Mouse (Mus musculus) adrenal gland, postnatal 4 days (tissue): ENCODE results near the gene Birc5. TPM values are rescaled to one million over a fixed set of nuclear protein-coding genes. Genes with fewer than 3 reads are reported as not detected.
A peak's percentile ranks its signal among the peaks of the same experiment; 100 is the strongest.

Experiments used
- DNase-seq, 2 experiments: peaks; one replicate each; pipeline ENCODE4 v3.0.0; 2021 to 2022; ENCODE audit warnings: low spot score in 2 of 2, mixed read lengths in 2 of 2
- total RNA-seq, 2 experiments: library from RNA; stranded (reverse); gene quantifications; 2 replicates each; pipeline ENCODE4 v1.2.3; 2021

Birc5 gene
- total RNA-seq, 2 experiments from 2014 or later, result 43.4 to 43.8 TPM

DNA sequence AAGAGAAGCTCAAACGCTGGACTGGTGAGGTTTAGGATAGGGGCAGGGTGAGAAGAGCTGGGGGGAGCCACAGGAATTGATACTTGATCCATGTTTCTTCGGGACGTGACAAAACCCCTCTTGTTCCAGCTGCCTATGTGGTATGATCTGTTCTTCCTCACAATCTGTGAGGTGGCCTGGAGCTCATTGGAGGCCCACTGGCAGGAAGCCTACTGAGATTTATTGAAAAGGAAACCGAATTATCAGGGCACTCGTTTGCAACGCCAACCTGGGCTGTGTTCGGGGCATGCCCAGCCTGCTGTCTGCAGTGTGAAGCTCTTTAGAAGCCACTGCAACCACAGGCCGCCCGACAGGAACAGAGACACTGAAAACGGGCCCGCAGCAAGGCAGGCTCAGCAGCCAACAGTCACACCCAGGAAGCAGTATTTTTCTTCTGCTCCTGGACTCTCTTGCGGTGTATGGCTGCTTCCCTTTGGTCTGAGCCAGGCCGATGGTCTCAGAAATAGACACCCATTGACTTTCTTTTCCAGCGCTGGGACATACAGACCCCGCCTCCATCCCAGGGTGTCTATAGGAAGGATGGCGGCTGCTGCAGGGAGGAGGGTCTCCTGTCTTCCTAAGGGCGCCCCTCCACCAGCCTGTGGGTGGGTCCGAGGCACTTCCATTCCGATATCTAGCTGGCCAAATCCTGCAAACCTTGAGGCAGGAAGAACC, 623 bp upstream of the Birc5 start:
- DNase-seq, result peak in 1 of 2 experiments; percentile 24

GRCm38 (mm10) chr11:117852875-117853274, 3.8 kb downstream of the Birc5 start:
- DNase-seq, result no peak

DNA sequence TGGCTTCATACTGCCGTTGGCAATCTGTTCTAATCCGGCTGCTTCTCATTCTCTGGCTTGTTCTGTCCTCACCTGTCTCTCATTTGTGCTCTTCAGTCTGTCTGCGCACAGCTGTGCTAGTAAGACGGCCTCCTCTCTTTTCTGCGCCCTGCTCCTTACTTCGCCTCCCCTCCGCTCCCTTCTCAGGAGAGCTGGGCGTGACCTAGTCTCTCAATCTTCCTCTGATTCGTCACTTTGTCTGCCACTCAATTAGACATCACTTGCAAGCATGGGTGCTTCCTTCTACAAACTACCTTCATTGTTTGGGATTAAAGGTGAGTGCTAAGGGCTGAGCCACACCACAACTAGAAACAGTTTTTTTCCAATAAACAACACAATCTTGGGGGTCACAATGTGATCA, 5.2 kb downstream of the Birc5 start:
- no peak for DNase-seq

DNA sequence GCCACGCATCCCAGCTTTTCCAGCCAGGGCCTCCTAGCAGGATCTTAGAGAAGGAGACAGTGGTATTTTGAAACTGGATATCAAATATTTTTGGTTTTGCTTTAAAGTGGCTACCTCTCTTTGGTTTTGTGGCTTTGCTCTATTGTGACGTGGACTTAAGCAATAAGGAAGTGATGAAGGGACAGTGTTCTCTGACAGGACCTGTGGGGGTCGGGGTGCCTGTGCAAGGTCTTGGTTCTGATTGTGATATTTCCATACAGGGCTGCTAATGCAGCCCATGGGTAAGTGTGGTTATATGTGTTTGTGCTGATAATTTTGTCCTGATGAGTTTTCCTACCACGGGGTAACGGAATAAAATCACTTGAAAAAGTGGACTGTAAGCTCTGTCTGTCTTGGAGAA, 6.3 kb downstream of the Birc5 start:
- no peak for DNase-seq

- no peak for DNase-seq
These were observed 6.9 kb downstream of the Birc5 start for GRCm38 (mm10) chr11:117855975-117856374.

DNA sequence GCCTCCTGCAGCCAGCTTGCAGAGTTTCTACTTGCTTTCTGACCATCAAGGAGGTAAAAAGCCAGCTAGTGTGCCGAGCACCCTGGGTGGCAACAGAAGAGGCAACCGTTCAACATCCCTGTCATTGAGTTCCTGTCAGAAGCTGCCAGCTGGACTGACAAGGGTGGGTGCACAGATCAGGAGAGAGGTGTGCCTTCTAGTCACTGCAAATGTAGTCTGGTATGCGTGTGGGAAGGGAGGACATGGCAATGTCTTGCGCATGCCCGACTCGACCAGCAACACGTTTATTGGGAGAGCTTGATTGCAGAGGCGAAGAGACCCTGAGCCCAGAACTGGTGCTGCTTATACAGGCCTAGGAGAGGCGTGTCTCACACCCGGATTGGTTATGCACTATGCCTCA, 8.4 kb downstream of the Birc5 start:
- DNase-seq, result no peak

GRCm38 (mm10) chr11:117858392-117858791, 9.3 kb downstream of the Birc5 start:
- DNase-seq, result no peak

GRCm38 (mm10) chr11:117860601-117861000, 11.6 kb downstream of the Birc5 start, which contains the start of gene Tmem235:
Gene Tmem235, plus strand, starts transcription at chr11:117860752.
- DNase-seq, result no peak

DNA sequence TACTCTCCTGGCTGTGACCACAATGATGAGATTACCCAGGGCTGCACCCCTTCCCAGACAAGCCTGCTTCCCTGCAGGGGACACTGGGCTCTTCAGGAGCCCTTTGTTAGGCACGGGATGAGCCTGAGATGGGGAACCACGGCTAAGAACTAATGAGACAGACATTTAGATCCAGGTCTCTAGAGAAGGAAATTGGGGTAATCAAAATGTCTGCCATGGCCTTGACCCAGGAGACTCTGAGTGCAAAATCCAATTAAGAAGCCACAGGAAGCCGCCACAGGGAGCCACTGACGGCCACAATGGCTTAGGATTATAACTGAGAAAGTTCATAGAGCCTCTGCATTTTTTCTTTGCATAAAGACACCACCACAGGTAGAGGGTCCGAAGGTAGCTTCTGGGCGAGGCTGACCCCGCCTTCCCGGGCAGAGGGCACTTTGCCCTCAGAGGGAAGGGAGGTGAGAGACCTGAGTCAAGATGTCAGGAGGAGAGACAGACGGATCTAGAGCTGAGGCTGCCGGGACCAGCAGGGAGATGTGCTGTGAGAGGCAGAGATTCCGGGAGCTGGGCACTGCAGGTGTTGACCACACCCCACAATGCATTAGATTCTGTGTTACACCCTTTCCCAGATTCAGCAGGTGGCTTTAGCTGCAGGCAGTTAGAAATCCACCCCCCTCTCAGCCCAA, 14.3 kb downstream of the Birc5 start:
- no peak for DNase-seq

GRCm38 (mm10) chr11:117864805-117865204, 15.8 kb downstream of the Birc5 start:
- DNase-seq, result no peak

DNA sequence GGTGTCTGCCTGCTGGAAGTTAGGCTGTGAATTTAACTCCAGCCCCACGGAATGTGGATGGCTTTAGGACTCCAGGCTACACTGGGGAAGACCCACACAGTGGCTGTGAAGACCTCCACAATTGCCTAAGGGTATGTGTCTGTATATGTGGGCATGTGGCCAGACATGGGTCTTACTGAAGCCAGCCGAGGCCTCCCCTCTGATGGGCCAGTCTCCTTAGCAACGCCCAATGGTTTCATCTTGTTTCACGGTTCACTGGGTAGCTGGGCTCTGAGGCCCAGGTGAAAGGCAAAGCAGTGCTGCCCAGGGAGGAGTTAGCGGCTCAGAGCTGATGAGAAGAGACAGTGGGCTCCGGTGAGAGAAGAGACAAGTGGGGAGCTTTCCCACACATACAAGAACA, 16.9 kb downstream of the Birc5 start:
- DNase-seq, result no peak

GRCm38 (mm10) chr11:117870688-117871365, 21.8 kb downstream of the Birc5 start:
- DNase-seq, result peak in 1 of 2 experiments; percentile 52

DNA sequence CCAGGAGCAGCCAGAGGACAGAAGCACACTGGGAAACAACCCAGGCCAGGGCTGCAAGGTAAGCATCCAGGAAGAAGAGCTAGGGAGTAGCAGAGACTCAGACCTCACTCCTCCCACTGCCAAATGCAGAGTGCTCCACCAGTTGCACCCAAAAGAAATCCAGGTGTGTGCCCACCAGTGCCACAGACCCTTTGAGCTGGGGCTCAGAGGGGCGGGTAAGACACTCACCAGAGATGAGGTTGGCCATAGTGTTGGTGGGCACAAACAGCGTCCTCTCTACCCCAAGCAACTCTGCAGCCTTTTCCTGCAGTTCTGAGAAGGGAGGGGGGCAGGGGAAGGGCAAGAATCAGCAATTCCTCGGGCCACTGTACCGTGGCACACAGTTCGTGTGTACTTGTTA, 22.3 kb downstream of the Birc5 start:
- DNase-seq, result no peak

DNA sequence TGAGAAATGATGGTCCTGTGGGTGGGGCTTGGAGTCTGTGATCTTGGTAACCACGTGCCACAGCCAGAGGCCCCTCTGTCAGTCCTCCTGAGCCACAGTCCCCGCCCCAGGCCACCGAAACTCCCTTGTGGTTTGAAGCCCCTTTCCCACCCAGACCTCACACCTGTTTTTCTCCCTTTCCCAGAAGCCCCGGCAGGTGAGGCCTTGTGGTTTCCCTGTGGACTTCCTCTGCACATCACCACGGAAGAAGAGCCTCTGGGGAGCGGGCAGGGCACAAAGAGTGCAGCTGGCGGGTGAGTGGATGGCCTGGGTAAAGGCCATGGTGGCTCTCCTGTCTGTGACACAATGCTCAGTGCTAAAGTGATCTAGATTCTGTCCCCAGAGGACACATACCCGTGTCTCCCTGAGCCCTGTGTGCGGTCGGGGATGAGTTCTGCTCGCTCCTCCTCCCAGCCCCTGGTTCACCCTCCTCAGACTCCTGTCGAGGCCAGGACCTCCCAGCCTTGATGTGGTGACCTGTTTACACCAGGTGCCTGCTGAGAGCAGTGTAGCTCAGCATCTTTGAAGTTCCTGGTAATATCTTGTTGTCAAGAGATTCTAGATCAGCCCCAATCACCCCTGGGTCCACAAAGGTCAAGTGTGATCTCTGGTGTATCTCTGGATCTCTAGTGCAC, 23.0 kb downstream of the Birc5 start:
- DNase-seq, result no peak

DNA sequence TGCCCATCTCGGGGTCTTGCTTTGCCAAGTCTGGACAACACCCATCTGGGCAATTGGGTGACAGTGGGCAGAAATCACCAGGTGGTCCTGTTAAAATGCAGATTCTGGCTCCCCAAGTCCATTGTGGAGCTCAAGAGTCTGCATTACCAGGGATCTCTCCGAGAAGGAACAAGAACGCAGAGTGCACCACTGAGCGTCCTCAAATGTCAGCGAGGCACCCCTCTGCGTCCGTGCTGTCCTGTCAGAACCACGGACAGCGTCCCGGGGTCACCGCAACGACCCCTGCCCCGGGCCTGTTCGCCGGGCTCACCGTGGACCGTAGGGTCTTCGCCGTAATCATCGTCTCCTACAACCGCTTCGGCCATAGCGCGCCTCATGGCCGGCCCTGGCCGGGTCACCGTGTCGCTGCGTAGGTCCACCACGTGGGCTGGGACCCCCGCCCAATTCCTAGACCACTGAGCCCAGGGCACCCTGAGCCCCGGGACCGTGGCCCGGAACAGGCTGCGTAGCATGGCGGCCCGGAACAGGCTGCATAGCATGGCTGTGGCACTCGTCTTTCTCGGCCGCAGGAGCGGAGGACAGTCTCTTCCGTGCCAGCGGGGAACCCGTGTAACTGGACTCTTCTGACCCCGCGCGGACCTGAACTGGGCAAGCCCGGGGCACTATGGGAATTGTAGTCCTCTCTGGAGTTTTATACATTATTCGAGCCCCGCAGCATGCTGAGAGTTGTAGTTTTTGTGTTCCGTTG, 24.0 kb downstream of the Birc5 start, which contains the start of gene Tha1:
TSS of gene Tha1 (minus strand) at position 621 of the 748 bp plus-strand sequence.
- DNase-seq, result peak; percentile 47 to 70

GRCm38 (mm10) chr11:117874419-117874818, 25.4 kb downstream of the Birc5 start:
- no peak for DNase-seq

DNA sequence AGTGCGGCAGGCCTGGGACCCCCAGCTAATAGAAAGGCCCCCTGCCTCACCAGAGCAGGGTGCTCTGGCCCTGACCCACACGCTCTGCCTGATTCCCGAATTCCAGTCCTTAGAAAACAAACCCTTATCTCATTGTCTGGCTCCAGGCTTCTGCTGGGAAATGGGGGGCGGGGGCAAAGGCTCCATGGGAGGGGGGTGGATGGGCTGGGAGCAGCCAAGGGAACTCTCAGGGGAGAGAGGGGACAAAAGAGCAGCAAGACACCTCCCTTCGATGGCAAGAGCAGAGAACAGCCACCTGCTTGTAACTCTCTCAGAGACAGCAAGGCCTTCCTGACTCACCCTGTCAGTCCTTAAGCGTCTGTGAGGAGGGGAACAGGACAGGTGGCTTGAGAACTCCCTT, 26.6 kb downstream of the Birc5 start:
- DNase-seq, result no peak

DNA sequence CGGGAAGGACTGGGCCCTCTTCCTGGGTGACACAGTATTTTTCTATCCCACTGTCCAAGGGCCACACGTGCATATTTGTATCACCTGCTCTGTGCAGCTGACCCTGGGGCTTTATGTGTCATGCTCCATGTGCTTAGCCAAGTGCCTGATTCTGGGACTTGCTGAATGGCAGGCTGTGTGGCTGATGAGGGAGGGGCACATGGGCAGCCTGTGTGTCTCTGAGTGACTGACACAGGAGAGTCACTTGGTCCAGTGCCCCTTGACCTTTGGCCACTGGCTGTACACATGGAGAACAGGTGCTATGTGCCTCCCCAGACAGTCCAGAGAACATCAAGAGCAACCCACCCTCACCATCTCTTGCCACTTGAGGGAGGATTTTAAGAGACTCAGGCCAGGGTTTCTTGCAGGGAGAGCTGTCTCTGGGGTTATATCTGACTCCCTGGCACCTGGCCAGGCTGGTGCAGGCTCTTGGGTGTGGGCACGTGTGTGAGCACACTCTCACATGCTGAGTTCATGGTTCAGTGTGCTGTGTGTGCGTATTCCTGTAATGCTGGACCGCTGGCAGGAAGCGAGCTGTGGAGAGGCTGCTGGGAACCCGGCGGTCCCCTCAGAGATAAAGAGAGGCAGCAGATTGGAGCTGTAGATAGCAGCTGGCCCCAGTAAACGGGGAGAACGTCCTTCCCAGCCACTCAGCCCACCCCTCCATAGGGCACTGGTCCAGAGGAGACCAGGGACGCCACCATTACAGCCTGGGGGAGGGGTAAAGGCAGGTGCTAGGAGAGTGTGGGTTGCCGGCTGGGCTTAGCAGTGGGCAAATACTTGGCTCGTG, 29.1 kb downstream of the Birc5 start:
- no peak for DNase-seq

- no peak for DNase-seq
These were observed 29.8 kb downstream of the Birc5 start for GRCm38 (mm10) chr11:117878892-117879291.

DNA sequence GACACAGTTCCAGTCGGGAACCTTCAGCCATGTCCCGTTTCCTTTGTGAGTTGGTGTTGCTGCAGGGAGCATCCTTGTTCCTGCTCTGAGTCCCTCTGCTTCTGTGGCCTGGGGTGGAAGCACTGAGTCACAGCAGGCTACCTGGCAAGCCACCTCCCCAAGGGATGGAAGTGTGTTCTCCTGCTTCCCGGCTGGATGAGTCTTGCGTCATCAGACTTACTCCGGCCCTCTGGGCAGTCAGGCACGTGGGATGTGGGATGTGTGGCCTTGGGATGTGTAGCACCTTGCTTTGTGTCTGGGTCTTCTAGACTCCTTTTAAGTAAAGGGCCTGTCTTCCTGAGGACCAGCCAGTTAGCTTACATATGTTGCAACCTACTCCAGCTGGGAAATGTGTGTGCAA, 30.6 kb downstream of the Birc5 start:
- no peak for DNase-seq
